Mouse (Mus musculus): ENCODE measurements around the gene Hist2h2aa1.

DNA sequence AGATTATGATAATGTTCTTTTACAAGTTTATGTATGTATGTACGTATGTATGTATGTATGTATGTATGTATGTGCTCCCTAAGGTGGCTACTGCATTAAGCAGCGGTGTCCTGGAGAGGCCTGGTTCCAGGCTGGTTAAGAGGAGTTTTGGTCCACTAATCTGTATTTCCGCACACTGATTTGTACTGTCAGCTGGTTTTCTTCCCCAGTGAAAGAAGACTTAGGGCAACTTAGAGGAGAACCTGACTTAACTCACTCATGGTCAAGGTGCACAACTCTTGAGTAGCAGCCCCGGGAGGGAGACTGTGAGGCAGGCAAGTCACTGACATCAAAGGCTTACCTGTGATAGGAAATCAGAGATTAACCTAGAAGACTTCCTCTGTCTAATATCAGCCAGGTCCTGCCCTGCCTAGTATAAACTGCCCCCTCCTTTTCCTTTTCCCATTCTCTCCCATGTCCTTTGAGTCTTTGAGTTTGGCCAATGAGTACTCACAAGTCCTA lies 8.4 kb upstream of the Hist2h2aa1 start:
- no peak for TF ChIP-seq CTCF (IDR thresholded peaks at IDR 0.05; ENCODE audit: borderline replicate concordance, extremely low read depth, insufficient read depth, insufficient read length)
- TF ChIP-seq POLR2A (IDR thresholded peaks at IDR 0.05; ENCODE audit: borderline replicate concordance, extremely low read depth, insufficient read depth, insufficient read length, poor library complexity, severe bottlenecking): no peak
